Mouse (Mus musculus) adrenal gland (tissue): ENCODE results near the gene Zfp36.

Experiments
- intact Hi-C: fragments of 180-260 bp; cut with DNase I; formaldehyde crosslinking; loops from one replicate; pipeline ENCODE4 v1.15.1; 2025

The Zfp36 gene

GRCm38 (mm10) chr7:28385196-28385595 is 5.1 kb upstream of the Zfp36 start:
- intact Hi-C loops, result no loop called here

GRCm38 (mm10) chr7:28384162-28384561 is 4.1 kb upstream of the Zfp36 start:
- intact Hi-C loops, result no loop called here

GRCm38 (mm10) chr7:28383606-28384005 is 3.6 kb upstream of the Zfp36 start:
- intact Hi-C loops, result no loop called here

- intact Hi-C loops, result no loop called here
Measured at GRCm38 (mm10) chr7:28382981-28383396, 2.9 kb upstream of the Zfp36 start.

GRCm38 (mm10) chr7:28382347-28382951 is 2.4 kb upstream of the Zfp36 start:
- intact Hi-C loops, result no loop called here

GRCm38 (mm10) chr7:28381938-28382337 is 1.9 kb upstream of the Zfp36 start:
- intact Hi-C loops, result no loop called here

GRCm38 (mm10) chr7:28381017-28381790 is 1.2 kb upstream of the Zfp36 start:
- intact Hi-C loops, result no loop called here

- intact Hi-C loops, result no loop called here
Measured at GRCm38 (mm10) chr7:28378769-28379651, 1.0 kb downstream of the Zfp36 start.

- intact Hi-C loops, result no loop called here
Measured at GRCm38 (mm10) chr7:28378066-28378690, 1.9 kb downstream of the Zfp36 start.

- intact Hi-C loops, result no loop called here
Measured at GRCm38 (mm10) chr7:28377190-28378065, 2.6 kb downstream of the Zfp36 start.

- intact Hi-C loops, result no loop called here
Measured at GRCm38 (mm10) chr7:28376011-28376771, 3.9 kb downstream of the Zfp36 start.

GRCm38 (mm10) chr7:28375176-28375921 is 4.7 kb downstream of the Zfp36 start:
- intact Hi-C loops, result no loop called here

GRCm38 (mm10) chr7:28374647-28375046 is 5.4 kb downstream of the Zfp36 start:
- intact Hi-C loops, result no loop called here

- intact Hi-C loops, result loop anchor here (1.0 kb wide), 1 partner anchor 12 kb away; no protein-coding TSS in a partner anchor
Measured at GRCm38 (mm10) chr7:28373891-28374495, 6.1 kb downstream of the Zfp36 start.

- intact Hi-C loops, result loop anchor here (1.0 kb wide), 1 partner anchor 13 kb away; no protein-coding TSS in a partner anchor
Measured at GRCm38 (mm10) chr7:28373131-28373581, 6.9 kb downstream of the Zfp36 start.

- intact Hi-C loops, result loop anchor here (1.0 kb wide), 1 partner anchor 14 kb away; no protein-coding TSS in a partner anchor
Measured at GRCm38 (mm10) chr7:28372251-28373108, 7.6 kb downstream of the Zfp36 start, which contains the start of gene Plekhg2. Gene Plekhg2 (minus strand): TSS chr7:28372599.

GRCm38 (mm10) chr7:28371514-28371989 is 8.5 kb downstream of the Zfp36 start:
- intact Hi-C loops, result no loop called here
